Mouse (Mus musculus) G1E-ER4 (cell line): ENCODE data around the gene Arcn1. TPM values are rescaled to one million over a fixed set of nuclear protein-coding genes. Genes with fewer than 3 reads are reported as not detected.

Experiments
- GATA1 ChIP-seq: IDR thresholded peaks from one replicate; pipeline ENCODE4 v1.8.0; 2012; ENCODE audit warnings: low read length, inconsistent platforms
- polyA plus RNA-seq: library from polyadenylated mRNA; stranded (reverse); fragments of >175 nt; gene quantifications from 2 replicates; pipeline ENCODE4 v1.2.3, GENCODE M21; 2012

The Arcn1 gene
- polyA plus RNA-seq, result 10.5 and 18.3 TPM in 2 replicates

DNA sequence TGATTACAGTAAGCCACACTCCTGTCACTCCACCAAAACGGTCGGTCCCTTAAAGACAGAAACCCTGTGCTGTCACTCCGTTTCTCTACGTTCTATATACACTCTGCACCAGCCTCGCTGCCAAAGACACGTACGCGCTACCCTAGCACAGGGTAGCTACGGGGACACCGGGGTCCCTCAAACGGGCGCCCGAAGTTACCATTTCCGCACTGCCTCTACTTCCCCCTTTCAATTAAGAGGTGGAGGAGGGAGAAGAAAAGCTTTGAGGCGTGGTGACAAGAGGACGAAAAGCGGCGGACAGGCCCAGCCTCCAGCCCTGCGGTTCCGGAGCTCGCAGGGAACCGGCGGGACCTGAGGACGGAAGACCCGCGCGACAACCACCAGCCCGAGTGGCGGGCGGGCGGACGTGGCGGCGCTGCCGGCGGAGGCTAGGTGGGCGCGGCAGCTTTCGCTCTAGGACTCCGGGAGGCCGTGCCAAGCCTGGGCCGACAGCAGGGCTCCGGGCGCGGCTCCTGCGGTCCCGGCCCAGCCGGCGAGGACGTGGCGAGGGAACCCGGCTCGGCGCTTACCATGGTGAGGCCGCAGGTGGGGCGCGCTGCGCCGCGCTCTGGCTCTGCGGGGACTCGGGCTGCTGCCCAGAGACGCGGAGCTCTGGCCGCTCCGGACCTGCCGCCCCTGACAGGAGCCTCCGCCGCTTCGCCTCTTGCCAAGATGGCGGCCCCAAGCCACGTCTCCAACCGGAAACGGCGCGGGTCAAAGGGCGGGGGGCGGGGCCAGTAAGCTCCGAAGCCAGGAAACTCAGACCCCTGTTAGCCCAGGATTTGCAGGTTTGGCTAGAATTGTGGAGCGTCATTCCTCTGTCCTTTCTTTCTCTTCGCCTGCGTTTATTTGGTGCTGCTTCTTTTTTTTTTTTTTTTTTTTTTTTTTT lies at the start of gene Arcn1, which contains the start of gene Ift46:
TSS of gene Arcn1 (minus strand) at position 745 of the 928 bp plus-strand sequence.
TSS of gene Ift46 (plus strand) at position 808 of the 928 bp plus-strand sequence.
- no peak for TF ChIP-seq GATA1

DNA sequence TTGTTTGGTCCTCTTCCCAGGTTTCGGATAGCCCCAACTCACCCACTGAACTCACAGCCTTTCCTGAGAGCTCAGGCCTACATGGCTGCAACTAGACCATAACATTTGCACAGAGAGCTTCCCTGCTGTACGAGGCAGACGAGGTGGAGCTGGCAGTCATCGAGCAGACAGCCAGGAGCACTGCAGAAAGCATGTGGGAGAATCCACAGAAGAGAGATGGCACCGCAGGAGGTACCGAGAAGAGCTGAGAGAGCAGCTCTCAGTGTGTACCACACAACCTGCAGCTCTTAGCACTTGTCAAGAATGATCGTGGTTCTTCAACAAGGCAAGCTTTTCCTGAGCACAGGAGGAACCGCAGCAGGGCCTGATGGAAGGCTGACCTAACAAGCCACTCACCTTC lies 46.5 kb upstream of the Arcn1 start:
- TF ChIP-seq GATA1, result no peak

DNA sequence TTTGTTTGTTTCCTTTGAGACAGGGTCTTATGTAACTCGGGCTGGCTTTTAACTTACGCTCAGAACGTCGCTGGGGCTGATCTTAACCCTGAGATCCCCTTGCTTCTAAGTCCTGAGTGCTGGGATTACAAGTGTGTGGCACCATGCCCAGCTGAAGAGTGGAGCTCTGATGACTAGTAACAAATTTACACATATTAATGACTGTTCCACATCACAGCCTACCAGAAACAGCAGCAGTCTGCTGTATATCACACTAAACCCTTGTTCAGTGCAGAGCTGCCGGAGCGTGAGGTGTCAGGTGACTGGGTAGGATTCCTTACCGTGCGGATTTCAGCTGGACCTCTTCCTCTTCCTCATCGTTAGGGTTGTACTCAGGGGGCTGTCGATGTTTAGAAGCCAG lies 42.7 kb upstream of the Arcn1 start:
- no peak for TF ChIP-seq GATA1

DNA sequence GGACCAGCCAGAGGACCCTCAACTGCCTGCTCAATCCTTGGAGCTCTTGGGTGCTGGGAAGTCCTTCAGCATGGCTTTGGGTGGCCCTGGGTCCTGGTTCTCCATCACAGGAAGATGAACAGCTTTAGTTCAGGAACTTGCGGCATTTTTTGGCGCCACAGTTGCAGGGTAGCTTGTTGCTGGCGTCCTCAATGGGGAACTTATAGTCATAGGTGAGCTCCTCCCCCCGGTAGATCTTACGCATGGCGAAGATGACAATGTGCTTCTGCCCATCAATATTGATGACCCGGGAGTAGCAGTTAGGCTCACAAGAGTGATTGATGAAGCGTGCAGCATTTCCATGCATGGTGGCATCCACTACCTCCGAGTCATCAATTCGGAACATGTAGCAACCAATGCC lies 40.1 kb upstream of the Arcn1 start:
- TF ChIP-seq GATA1, result no peak

GRCm38 (mm10) chr9:44807141-44807540 lies 39.5 kb upstream of the Arcn1 start:
- TF ChIP-seq GATA1, result no peak

GRCm38 (mm10) chr9:44805536-44805935 lies 37.9 kb upstream of the Arcn1 start:
- no peak for TF ChIP-seq GATA1

DNA sequence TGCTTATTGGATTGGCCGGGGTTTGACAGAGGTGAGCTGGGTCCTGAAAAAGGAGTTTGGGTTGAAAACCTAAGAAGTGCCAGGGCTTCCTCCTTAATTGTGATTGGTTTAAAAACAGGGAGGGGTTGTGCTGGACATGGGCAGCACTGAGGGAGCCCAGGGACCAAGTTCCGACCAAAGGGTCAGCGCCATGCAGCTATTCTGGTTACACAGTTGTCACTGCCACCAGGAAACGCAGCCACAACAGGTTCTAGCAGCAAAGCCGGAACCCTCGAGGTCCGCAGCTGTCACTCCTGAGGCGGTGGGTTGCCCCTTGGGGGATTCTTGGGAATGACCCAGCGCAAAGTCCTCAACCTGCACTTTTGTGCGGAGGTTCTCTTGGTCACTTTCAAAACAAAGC lies 37.0 kb upstream of the Arcn1 start:
- no peak for TF ChIP-seq GATA1

DNA sequence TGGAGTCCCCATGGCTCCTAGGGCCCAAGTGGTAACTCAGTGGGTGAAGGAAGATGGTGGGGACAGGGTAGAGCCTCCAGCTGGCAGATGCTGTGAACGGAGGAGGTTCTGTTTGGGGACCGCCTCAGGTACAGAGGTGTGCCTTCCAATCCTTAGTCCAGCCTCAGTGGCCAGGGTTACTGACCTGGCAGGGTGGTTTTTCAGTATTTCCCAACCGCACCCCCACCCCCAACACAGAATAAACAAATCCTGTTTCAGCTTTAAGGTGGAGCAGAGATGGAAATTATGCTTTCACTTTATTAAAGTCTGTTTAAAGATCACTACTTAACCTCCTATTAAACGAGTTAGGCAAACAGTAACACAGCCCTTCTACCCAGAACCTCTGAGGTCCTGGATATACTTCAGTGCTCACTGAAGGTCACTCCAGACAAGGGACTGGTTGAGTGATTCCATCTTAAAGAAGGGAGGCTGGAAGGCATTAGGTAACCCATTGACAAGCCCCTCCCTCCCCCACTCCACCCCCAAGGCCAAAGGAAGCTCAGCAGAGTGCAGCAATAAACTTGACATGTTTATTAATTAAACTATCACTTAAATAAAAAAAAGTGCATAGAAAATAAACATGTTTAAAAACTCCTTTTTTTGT lies 35.3 kb upstream of the Arcn1 start, which contains the start of gene Ttc36:
TSS of gene Ttc36 (minus strand) at position 265 of the 643 bp plus-strand sequence.
- TF ChIP-seq GATA1, result no peak

DNA sequence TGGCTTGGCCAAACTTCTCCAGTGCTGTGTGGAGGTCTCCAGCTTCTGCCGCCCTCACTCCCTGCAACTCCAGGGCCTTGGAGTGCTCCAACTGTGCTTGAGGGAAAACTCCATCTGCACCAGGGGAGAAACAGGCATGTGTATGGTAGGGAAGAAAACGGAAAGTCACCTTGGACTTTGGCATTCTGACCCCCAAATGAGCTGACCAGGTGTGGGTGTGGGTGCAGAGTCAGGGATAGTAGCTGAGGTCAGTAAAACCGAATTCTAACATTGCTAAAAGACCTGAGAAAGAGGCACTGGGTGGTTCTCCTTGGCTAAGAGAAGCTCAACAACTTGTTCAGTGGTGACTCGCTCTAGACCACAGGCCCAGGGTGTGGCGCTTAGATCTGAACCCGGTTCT lies 34.0 kb upstream of the Arcn1 start:
- TF ChIP-seq GATA1, result no peak

GRCm38 (mm10) chr9:44799958-44800324 lies 32.3 kb upstream of the Arcn1 start:
- no peak for TF ChIP-seq GATA1

- no peak for TF ChIP-seq GATA1
Measured at GRCm38 (mm10) chr9:44799102-44799957, 31.7 kb upstream of the Arcn1 start, which contains the start of gene Tmem25. Gene Tmem25 (minus strand): TSS chr9:44799307.

- no peak for TF ChIP-seq GATA1
Measured at GRCm38 (mm10) chr9:44798298-44798697, 30.7 kb upstream of the Arcn1 start.

DNA sequence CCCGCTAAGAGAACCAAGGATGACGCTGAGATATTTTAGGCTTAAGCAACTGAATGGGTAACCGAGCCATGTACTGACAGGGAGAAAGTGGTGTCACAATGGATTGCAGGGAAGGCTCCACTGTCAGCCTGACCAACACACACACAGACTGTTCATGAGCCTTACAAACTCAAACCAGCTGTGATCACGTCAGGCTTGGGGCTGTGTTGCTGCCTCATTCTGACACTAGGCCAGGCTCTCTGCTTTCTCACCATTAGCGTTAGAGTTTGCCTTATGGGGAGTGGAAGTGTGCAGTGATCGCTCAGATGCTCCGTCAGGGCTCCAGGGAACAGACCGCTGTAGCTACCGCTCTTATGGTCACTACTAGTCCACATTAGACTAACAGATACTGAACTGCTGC lies 25.2 kb upstream of the Arcn1 start:
- TF ChIP-seq GATA1, result no peak

DNA sequence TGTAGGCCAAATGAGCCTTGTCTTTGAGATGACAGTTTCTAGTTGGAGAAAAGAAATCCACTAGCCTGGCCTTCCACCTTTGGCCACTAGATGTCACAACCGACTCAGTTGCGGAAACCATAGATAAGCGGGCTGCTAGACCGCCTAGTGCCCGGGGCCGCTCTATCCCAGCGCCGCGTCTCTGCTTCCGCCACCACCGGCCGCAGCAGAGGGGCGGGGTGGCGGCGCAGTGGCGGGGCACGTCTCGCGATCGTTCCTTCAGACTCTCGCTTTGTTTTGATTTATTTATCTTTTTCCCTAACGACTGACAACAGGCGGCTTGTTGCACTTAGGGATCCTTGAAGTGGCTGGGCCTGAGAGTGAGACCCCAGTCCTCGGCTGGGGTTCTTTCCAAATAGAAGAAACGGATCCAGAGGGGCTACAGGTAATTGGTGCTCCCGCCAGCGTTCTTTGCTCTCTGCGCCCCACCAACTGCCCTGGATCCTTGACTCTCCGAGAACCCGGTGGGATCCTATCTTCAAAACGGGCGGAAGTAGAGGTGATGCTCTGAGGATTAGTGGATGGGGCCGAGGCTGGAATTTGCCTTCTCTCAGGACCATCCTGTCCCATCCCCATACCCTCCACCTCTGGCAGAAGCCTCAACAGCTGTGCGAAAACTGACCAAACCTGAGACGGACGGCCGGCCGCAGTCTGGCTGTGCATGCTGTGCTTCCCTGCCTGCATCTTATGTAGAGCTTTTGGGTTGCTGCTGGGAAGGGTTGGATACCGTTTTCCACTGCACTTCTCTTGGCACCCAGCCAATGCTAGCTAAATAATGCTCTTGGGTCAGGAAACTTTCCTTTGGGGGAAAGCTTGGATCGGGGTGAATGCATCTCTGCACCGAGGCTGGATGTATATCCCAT lies 5.4 kb upstream of the Arcn1 start:
- TF ChIP-seq GATA1, result no peak

DNA sequence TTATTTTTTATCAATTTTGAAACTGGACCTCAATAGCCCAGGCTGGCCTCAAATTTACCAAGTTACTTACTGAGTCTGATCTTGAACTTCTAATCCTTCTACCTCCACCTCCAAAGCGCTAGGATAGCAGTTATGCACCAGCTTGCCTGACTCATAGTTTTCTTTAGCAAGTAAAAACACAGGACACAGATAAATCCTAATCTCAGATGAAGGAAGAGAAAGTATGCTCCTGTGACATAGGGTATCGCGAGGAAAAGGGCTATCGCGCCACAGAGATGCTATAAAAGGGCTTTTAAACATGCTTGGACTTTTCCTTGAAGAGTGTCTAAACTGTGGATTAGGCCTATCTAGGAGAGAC lies 4.7 kb upstream of the Arcn1 start:
- no peak for TF ChIP-seq GATA1
